Mouse (Mus musculus) CH12.LX (cell line): ENCODE results near the gene Prss38. TPM values are rescaled to one million over a fixed set of nuclear protein-coding genes. Genes with fewer than 3 reads are reported as not detected.
A peak's percentile ranks its signal among the peaks of the same experiment; 100 is the strongest.

Source experiments
- DNase-seq: peaks from one replicate; pipeline ENCODE4 v3.0.0-alpha.2; 2013; ENCODE audit errors: extremely low read depth
- H3K27ac ChIP-seq: 2 replicates; pipeline ENCODE4 v1.5.1; 2012; ENCODE audit warnings: low read depth, mild to moderate bottlenecking, control low read depth, moderate library complexity; ENCODE audit not compliant: insufficient read depth
- H3K27me3 ChIP-seq: replicated peaks from 2 replicates; pipeline ENCODE3; 2012; ENCODE audit warnings: inconsistent platforms
- H3K36me3 ChIP-seq, 2 experiments: replicated peaks in 1 of 2; 2 replicates each; pipeline versions ENCODE3 to v1.6.1; 2012; ENCODE audit warnings: inconsistent platforms in 1 of 2, low read length in 1 of 2, mild to moderate bottlenecking in 1 of 2, mixed read lengths in 1 of 2, moderate library complexity in 1 of 2; ENCODE audit not compliant: control insufficient read depth in 1 of 2, insufficient read depth in 1 of 2
- H3K4me1 ChIP-seq, 2 experiments: 2 replicates each; pipeline ENCODE4 v1.6.1; 2012; ENCODE audit warnings: inconsistent platforms in 1 of 2, moderate library complexity in 1 of 2; ENCODE audit not compliant: insufficient read depth in 2 of 2, control insufficient read depth in 1 of 2
- H3K4me2 ChIP-seq: 2 replicates; pipeline ENCODE4 v1.6.1; 2012; ENCODE audit warnings: low read depth, mild to moderate bottlenecking, control low read depth; ENCODE audit not compliant: poor library complexity, insufficient read depth, severe bottlenecking
- H3K4me3 ChIP-seq, 3 experiments: fragments of 150-350 bp in 1 of 3; sonication (generic) in 1 of 3; replicated peaks in 1 of 3; 2 replicates each; pipeline versions ENCODE3 to v1.5.1; 2011 to 2012; ENCODE audit warnings: low read depth in 2 of 3, low read length in 2 of 3, mild to moderate bottlenecking in 2 of 3, moderate library complexity in 2 of 3, control low read depth in 1 of 3, improper control_type of control experiment in 1 of 3, inconsistent platforms in 1 of 3, mixed read lengths in 1 of 3; ENCODE audit not compliant: poor library complexity in 1 of 3
- H3K79me2 ChIP-seq: replicated peaks from 2 replicates; pipeline ENCODE4 v1.6.1; 2012; ENCODE audit warnings: mild to moderate bottlenecking, moderate library complexity; ENCODE audit not compliant: control insufficient read depth, poor library complexity, insufficient read depth, severe bottlenecking; ENCODE audit errors: extremely low read depth
- H3K9ac ChIP-seq: 2 replicates; pipeline ENCODE4 v1.6.1; 2012; ENCODE audit warnings: low read depth, mild to moderate bottlenecking, control low read depth, moderate library complexity; ENCODE audit not compliant: insufficient read depth
- H3K9me3 ChIP-seq: replicated peaks from 2 replicates; pipeline ENCODE3; 2012; ENCODE audit warnings: low read length, inconsistent platforms, mixed read lengths
- BHLHE40 ChIP-seq: IDR thresholded peaks from 2 replicates; pipeline ENCODE4 v1.6.1; 2011; ENCODE audit warnings: mild to moderate bottlenecking, low read depth, low read length, improper control_type of control experiment
- CHD1 ChIP-seq: IDR thresholded peaks from 2 replicates; pipeline ENCODE4 v1.6.1; 2012; ENCODE audit warnings: low read depth, low read length, improper control_type of control experiment, inconsistent platforms
- CHD2 ChIP-seq: IDR thresholded peaks from 2 replicates; pipeline ENCODE4 v1.6.1; 2011; ENCODE audit warnings: low read length, improper control_type of control experiment
- CTCF ChIP-seq, 2 experiments: IDR thresholded peaks in 1 of 2; conservative IDR thresholded peaks in 1 of 2; 2 replicates each; pipeline ENCODE4 v1.5.1; 2011 to 2012; ENCODE audit warnings: low read depth in 2 of 2, low read length in 2 of 2, improper control_type of control experiment in 1 of 2, inconsistent platforms in 1 of 2, mild to moderate bottlenecking in 1 of 2, moderate library complexity in 1 of 2
- E2F4 ChIP-seq: IDR thresholded peaks from 2 replicates; pipeline ENCODE4 v1.6.1; 2011; ENCODE audit warnings: low read depth, low read length, improper control_type of control experiment; ENCODE audit not compliant: insufficient replicate concordance
- ELF1 ChIP-seq: IDR thresholded peaks from 2 replicates; pipeline ENCODE4 v1.6.1; 2014; ENCODE audit warnings: low read depth, mild to moderate bottlenecking, inconsistent platforms, low read length, improper control_type of control experiment
- ETS1 ChIP-seq: conservative IDR thresholded peaks from 2 replicates; pipeline ENCODE4 v1.6.1; 2012; ENCODE audit warnings: low read depth, mild to moderate bottlenecking, inconsistent platforms, low read length, improper control_type of control experiment, moderate library complexity
- HCFC1 ChIP-seq: IDR thresholded peaks from 2 replicates; pipeline ENCODE4 v1.6.1; 2012; ENCODE audit warnings: low read depth, mild to moderate bottlenecking, inconsistent platforms, low read length, improper control_type of control experiment
- JUN ChIP-seq: IDR thresholded peaks from 2 replicates; pipeline ENCODE4 v1.6.1; 2011; ENCODE audit warnings: low read depth, mild to moderate bottlenecking, low read length, improper control_type of control experiment, moderate library complexity; ENCODE audit not compliant: insufficient read depth
- JUND ChIP-seq: conservative IDR thresholded peaks from 2 replicates; pipeline ENCODE4 v1.6.1; 2011; ENCODE audit warnings: low read depth, low read length, improper control_type of control experiment
- MAX ChIP-seq: IDR thresholded peaks from 2 replicates; pipeline ENCODE4 v1.6.1; 2011; ENCODE audit warnings: low read length, improper control_type of control experiment
- MAZ ChIP-seq: IDR thresholded peaks from 2 replicates; pipeline ENCODE4 v1.6.1; 2012; ENCODE audit warnings: low read depth, mild to moderate bottlenecking, inconsistent platforms, low read length, improper control_type of control experiment, moderate library complexity
- MEF2A ChIP-seq: IDR thresholded peaks from 2 replicates; pipeline ENCODE4 v1.6.1; 2014; ENCODE audit warnings: low read depth, mild to moderate bottlenecking, inconsistent platforms, low read length, improper control_type of control experiment, borderline replicate concordance
- NELFE ChIP-seq: IDR thresholded peaks from 2 replicates; pipeline ENCODE4 v1.6.1; 2011; ENCODE audit warnings: low read depth, low read length, improper control_type of control experiment
- PAX5 ChIP-seq: IDR thresholded peaks from 2 replicates; pipeline ENCODE4 v1.6.1; 2012; ENCODE audit warnings: low read length, inconsistent platforms, mixed read lengths
- POLR2A ChIP-seq: IDR thresholded peaks from 2 replicates; pipeline ENCODE4 v1.6.1; 2011; ENCODE audit warnings: low read depth, mild to moderate bottlenecking, improper control_type of control experiment, low read length
- SMC3 ChIP-seq: IDR thresholded peaks from 2 replicates; pipeline ENCODE4 v1.6.1; 2011; ENCODE audit warnings: low read depth, low read length, improper control_type of control experiment
- USF2 ChIP-seq: conservative IDR thresholded peaks from 2 replicates; pipeline ENCODE4 v1.6.1; 2011; ENCODE audit warnings: low read depth, low read length, improper control_type of control experiment
- ZKSCAN1 ChIP-seq: IDR thresholded peaks from 2 replicates; pipeline ENCODE4 v1.6.1; 2012; ENCODE audit warnings: low read depth, inconsistent platforms, low read length, improper control_type of control experiment, borderline replicate concordance
- ZMIZ1 ChIP-seq: IDR thresholded peaks from 2 replicates; pipeline ENCODE4 v1.6.1; 2012; ENCODE audit warnings: low read depth, mild to moderate bottlenecking, inconsistent platforms, low read length, improper control_type of control experiment
- ZNF384 ChIP-seq: IDR thresholded peaks from 2 replicates; pipeline ENCODE4 v1.6.1; 2012; ENCODE audit warnings: low read depth, low read length, improper control_type of control experiment, inconsistent platforms
- dilution Hi-C: fragments of 300-500 bp; cut with MboI; formaldehyde crosslinking; loops from 2 replicates; pipeline ENCODE4 v1.14.3; 2020; ENCODE audit warnings: low sequenced_read_pairs; ENCODE audit not compliant: extremely low pct_unique_long_range_greater_than_20kb, extremely low pct_ligation_motif_present
- in situ Hi-C: fragments of 300-500 bp; cut with MboI; formaldehyde crosslinking; loops from 3 replicates; pipeline ENCODE4 v1.14.3; 2019; ENCODE audit warnings: low sequenced_read_pairs, low pct_ligation_motif_present, low pct_unique_long_range_greater_than_20kb, mixed read lengths
- polyA plus RNA-seq: library from polyadenylated mRNA; unstranded; fragments of >175 nt; gene quantifications from 2 replicates; pipeline ENCODE4 v1.2.1, GENCODE M21; 2012; ENCODE audit warnings: low read depth; ENCODE audit not compliant: insufficient read length
- total RNA-seq, 2 experiments: library from RNA; depleted of rRNA; stranded (reverse); fragments of 300-350 nt in 1 of 2; fragments of >200 nt in 1 of 2; gene quantifications; 2 replicates each; pipeline ENCODE4 v1.2.3; 2012 to 2014

The Prss38 gene
- total and polyA plus RNA-seq, 3 experiments = not detected

GRCm38 (mm10) chr11:59335942-59336341 is 39.5 kb downstream of the Prss38 start:
- no peak overlapping the region for H3K27ac ChIP-seq
- H3K4me1 ChIP-seq = no peaks in the 10 kb centered on the region
- no peak for DNase-seq
- in situ Hi-C loops (no loop called here), dilution Hi-C loops (no loop called here)
- H3K79me2 ChIP-seq = no peaks in the 10 kb centered on the region
- no peaks in the 10 kb centered on the region for H3K9me3 ChIP-seq
- H3K9ac ChIP-seq = no peak overlapping the region
- H3K4me2 ChIP-seq = no peak overlapping the region
- TF ChIP-seq SMC3 = 0 out of 2 replicates have a peak, but pooled peaks have one; percentile 2
- no peak for TF ChIP-seq NELFE
- peak in 1 of 2 experiments; percentile 12; a peak in 1 of 4 replicates for TF ChIP-seq CTCF (conservative IDR thresholded peaks at IDR 0.05 in 1 of 2, IDR thresholded peaks at IDR 0.05 in 1 of 2; ENCODE audit: low read depth in 2 of 2, low read length in 2 of 2)
- H3K36me3 ChIP-seq = no peaks in the 10 kb centered on the region
- no peak overlapping the region for H3K4me3 ChIP-seq
- H3K27me3 ChIP-seq = peaks cover 63% of the 10 kb centered on the region

- no peaks in the 10 kb centered on the region for H3K4me1 ChIP-seq
- TF ChIP-seq ZNF384 (no peak), ELF1 (no peak), POLR2A (no peak), USF2 (no peak), BHLHE40 (no peak), NELFE (no peak), ZKSCAN1 (no peak), PAX5 (no peak), MEF2A (no peak), HCFC1 (no peak), JUN (no peak), E2F4 (no peak), ETS1 (no peak), JUND (no peak), MAZ (no peak), CHD1 (no peak), MAX (no peak), ZMIZ1 (no peak), CHD2 (no peak)
- dilution Hi-C loops = no loop called here
Observed at GRCm38 (mm10) chr11:59335150-59335549, 40.3 kb downstream of the Prss38 start.

More at GRCm38 (mm10) chr11:59335150-59335549, 40.3 kb downstream of the Prss38 start:
- in situ Hi-C loops = no loop called here
- Histone ChIP-seq H3K9ac (no peak overlapping the region), H3K27me3 (peaks cover 67% of the 10 kb centered on the region), H3K36me3 (no peaks in the 10 kb centered on the region), H3K4me3 (no peak overlapping the region), H3K27ac (no peak overlapping the region), H3K4me2 (no peak overlapping the region), H3K79me2 (no peaks in the 10 kb centered on the region), H3K9me3 (no peaks in the 10 kb centered on the region)
- DNase-seq = no peak
